Mouse (Mus musculus) ES-E14 (cell line): Measurements from ENCODE around the gene Slc44a4.

Experiments used
- CHD2 ChIP-seq: IDR thresholded peaks from 2 replicates; pipeline ENCODE4 v1.6.1; 2014; ENCODE audit warnings: mild to moderate bottlenecking, low read depth, low read length, inconsistent platforms
- HCFC1 ChIP-seq: IDR thresholded peaks from 2 replicates; pipeline ENCODE4 v1.6.1; 2012; ENCODE audit warnings: low read length, inconsistent platforms, borderline replicate concordance; ENCODE audit not compliant: insufficient read depth
- MAFK ChIP-seq: IDR thresholded peaks from 2 replicates; pipeline ENCODE4 v1.6.1; 2014; ENCODE audit warnings: mild to moderate bottlenecking, low read depth, low read length, inconsistent platforms; ENCODE audit not compliant: insufficient read depth
- ZC3H11A ChIP-seq: IDR thresholded peaks from 2 replicates; pipeline ENCODE4 v1.6.1; 2012; ENCODE audit warnings: low read depth, mild to moderate bottlenecking, inconsistent platforms, low read length, borderline replicate concordance
- ZNF384 ChIP-seq: IDR thresholded peaks from 2 replicates; pipeline ENCODE4 v1.6.1; 2012; ENCODE audit warnings: low read depth, low read length, inconsistent platforms

DNA sequence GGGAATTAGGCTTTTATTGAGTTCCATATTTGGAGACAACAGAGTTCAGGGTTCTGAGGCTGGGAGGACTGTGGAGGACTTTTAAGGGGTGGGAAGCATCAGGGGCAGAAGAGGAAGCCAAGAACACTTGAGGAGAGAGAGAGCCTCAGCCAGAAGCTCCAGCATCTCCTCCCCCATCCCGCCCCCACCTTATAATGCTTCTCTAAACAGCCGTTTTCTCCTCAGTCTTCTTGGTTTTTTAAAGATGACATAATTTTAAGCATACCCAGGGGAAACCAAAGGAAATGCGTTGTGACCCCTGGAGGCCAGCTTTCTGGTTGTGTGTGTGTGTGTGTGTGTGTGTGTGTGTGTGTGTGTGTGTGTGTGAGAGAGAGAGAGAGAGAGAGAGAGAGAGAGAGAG lies 47.9 kb downstream of the Slc44a4 start:
- TF ChIP-seq ZNF384 (no peak), CHD2 (no peak), HCFC1 (no peak), MAFK (no peak), ZC3H11A (no peak)
